Mouse (Mus musculus) intestine, postnatal 0 days (tissue): Measurements from ENCODE around the gene Bsdc1. TPM values are rescaled to one million over a fixed set of nuclear protein-coding genes. Genes with fewer than 3 reads are reported as not detected.

ENCODE experiments used
- ATAC-seq: fragments of 200-750 bp; cut with Nextera tagmentation; 2 replicates; pipeline ENCODE4 v1.8.0; 2017; ENCODE audit warnings: mild to moderate bottlenecking, moderate TSS enrichment, moderate library complexity
- H3K27ac ChIP-seq: fragments of 300-500 bp; sonication (generic); 2 replicates; pipeline ENCODE4 v1.5.1; 2014; ENCODE audit warnings: mild to moderate bottlenecking, low read depth, low read length, moderate library complexity
- H3K27me3 ChIP-seq: fragments of 300-500 bp; sonication (generic); replicated peaks from 2 replicates; pipeline ENCODE4 v1.6.1; 2014; ENCODE audit warnings: low read length, mixed read lengths; ENCODE audit not compliant: control insufficient read depth, insufficient read depth
- H3K36me3 ChIP-seq: fragments of 300-500 bp; sonication (generic); 2 replicates; pipeline ENCODE4 v1.6.1; 2014; ENCODE audit warnings: mild to moderate bottlenecking, moderate library complexity; ENCODE audit not compliant: control insufficient read depth, insufficient read depth
- H3K4me1 ChIP-seq: fragments of 300-500 bp; sonication (generic); replicated peaks from 2 replicates; pipeline ENCODE4 v1.6.1; 2014; ENCODE audit warnings: antibody characterized with exemption, low read length, mixed read lengths; ENCODE audit not compliant: control insufficient read depth, insufficient read depth
- H3K4me2 ChIP-seq: fragments of 300-500 bp; sonication (generic); replicated peaks from 2 replicates; pipeline ENCODE4 v1.6.1; 2014; ENCODE audit warnings: low read depth, mild to moderate bottlenecking, moderate library complexity
- H3K4me3 ChIP-seq: fragments of 300-500 bp; sonication (generic); 2 replicates; pipeline ENCODE4 v1.5.1; 2014; ENCODE audit warnings: low read depth, low read length
- H3K9ac ChIP-seq: fragments of 300-500 bp; sonication (generic); 2 replicates; pipeline ENCODE4 v1.6.1; 2014; ENCODE audit warnings: mild to moderate bottlenecking, low read depth, low read length
- H3K9me3 ChIP-seq: fragments of 300-500 bp; sonication (generic); 2 replicates; pipeline ENCODE4 v1.6.1; 2016; ENCODE audit warnings: mixed run types; ENCODE audit not compliant: control insufficient read depth
- CTCF ChIP-seq: sonication (generic); IDR thresholded peaks from 2 replicates; pipeline ENCODE4 v1.5.1; 2016; ENCODE audit warnings: low read depth, mild to moderate bottlenecking, control low read depth, antibody characterized with exemption, moderate library complexity
- WGBS: fragments of 180-500 bp; shearing (Covaris S2); extraction: QIAGEN DNeasy Blood & Tissue Kit; methylation state at CpG from one replicate; pipeline ENCODE4 v1.1.7; 2014; 5-methylcytosine and 5-hydroxymethylcytosine counted together
- polyA plus RNA-seq: library from polyadenylated mRNA; unstranded; fragments of >200 nt; fragmentation: Nextera tagmentation; extraction: Ambion mirVana; gene quantifications from 2 replicates; pipeline ENCODE4 v1.2.1, GENCODE M21; 2015

The Bsdc1 gene
- polyA plus RNA-seq, 1 experiment from 2014 or later = 23.6 TPM

DNA sequence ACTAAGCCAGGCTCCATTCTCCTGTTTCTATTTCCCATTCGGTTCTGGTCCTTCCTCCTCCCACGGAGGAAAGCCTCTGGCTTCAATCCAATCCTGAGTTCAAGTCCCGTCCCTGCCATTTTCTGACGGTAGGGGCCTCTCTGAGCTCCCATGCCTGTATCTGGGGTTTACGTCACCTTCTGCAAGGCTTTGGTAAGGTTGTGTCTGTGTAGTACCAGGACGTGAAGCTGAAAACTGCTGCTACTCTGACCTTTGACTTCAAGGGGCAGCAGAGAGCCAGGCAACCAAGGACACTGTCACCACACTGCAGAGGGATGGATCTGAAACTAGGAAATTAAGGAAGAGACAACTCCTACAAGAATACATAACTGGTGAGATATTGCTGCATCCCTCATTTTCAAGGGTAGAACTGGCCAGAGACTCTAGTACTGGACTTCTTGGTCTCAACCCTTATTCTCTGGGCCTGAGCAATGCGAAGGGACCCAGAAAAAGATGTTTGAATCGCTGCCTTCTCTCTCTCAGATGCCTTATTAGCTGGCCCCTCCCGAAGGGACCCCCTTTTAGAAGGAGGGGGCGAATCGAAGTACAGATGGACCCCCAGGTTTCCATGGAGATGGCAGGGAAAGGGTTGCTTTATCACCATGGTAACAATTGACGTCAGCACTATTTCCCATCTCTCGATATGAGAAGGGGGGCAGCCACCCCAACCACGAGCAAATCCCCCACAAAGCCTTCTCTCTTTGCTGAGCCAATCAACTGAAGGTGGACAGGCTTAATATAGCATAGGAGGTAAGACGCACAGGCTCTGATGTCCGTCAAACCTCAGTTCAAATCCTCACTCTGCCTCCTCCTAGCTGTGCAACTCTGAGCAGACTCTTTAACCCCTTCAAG is 34.5 kb downstream of the Bsdc1 start:
- Histone ChIP-seq H3K27me3 (peaks cover 9% of the 10 kb centered on the region), H3K9ac (no peak overlapping the region), H3K4me3 (no peak overlapping the region), H3K4me1 (peaks cover 8% of the 10 kb centered on the region), H3K27ac (peak overlapping the region; percentile 35; the same call in 1 of the 2 replicates), H3K9me3 (no peaks in the 10 kb centered on the region), H3K4me2 (no peak overlapping the region), H3K36me3 (no peaks in the 10 kb centered on the region)
- WGBS = 35% methylated on average over 16 of the region's 16 CpGs
- peak; percentile 63 for TF ChIP-seq CTCF
- ATAC-seq = no peak

DNA sequence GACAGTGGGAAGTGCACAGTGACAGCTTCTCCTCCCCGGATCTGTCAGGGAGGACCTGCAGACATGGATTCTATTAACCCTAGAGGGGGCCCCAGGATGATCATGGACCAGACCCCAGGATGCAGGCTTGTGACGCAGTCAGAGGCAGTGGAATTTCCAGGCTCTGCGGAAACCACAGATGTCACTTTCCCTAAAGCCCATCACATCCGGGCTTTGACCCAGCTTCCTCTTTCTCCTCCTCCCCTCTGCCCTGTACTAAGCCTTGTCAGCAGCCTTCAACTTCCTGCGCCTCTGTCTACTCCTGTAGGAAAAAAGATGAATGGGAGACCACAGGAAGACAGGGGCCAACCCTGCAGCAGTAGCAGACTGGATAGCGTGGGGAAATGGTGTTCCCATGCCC is 35.2 kb downstream of the Bsdc1 start:
- no peak overlapping the region for H3K4me3 ChIP-seq
- H3K4me2 ChIP-seq = no peak overlapping the region
- H3K9me3 ChIP-seq = no peaks in the 10 kb centered on the region
- no peak for ATAC-seq
- no peak overlapping the region for H3K9ac ChIP-seq
- H3K27ac ChIP-seq = no peak overlapping the region; the same call in 1 of the 2 replicates
- peaks cover 4% of the 10 kb centered on the region; the same call in 1 of the 2 replicates for H3K27me3 ChIP-seq
- peaks cover 3% of the 10 kb centered on the region for H3K4me1 ChIP-seq
- no peaks in the 10 kb centered on the region for H3K36me3 ChIP-seq
- WGBS = 40% methylated on average over 6 of the region's 6 CpGs
- no peak; the same call in 1 of the 2 replicates for TF ChIP-seq CTCF

DNA sequence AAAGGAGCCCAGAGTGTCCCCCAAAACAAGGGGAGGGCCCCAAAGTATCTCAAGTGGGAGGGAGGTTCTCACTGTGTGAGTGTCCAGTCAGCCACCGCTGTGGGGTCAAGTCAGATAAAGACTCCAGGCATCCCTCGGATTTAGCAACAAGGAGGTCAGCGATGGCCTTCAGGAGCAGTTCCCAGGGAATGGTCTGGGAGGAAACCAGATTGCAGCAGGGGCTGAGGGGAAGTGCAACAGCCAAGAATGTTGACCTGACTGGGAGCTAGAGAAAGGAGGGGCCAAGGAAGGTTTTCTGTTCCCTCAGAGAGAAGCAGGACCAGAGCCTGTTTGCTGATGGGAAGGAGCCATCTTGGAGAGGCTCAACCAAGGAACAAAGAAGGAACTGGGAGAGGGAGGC is 37.6 kb downstream of the Bsdc1 start:
- TF ChIP-seq CTCF = no peak
- no peak overlapping the region for H3K9ac ChIP-seq
- ATAC-seq = no peak
- H3K36me3 ChIP-seq = no peaks in the 10 kb centered on the region
- H3K27me3 ChIP-seq = no peaks in the 10 kb centered on the region
- H3K4me1 ChIP-seq = peaks cover 12% of the 10 kb centered on the region; the same call in 1 of the 2 replicates
- no peak overlapping the region for H3K27ac ChIP-seq
- no peaks in the 10 kb centered on the region for H3K9me3 ChIP-seq
- WGBS = 71% methylated on average over 3 of the region's 3 CpGs
- H3K4me2 ChIP-seq = no peak overlapping the region
- no peak overlapping the region for H3K4me3 ChIP-seq

DNA sequence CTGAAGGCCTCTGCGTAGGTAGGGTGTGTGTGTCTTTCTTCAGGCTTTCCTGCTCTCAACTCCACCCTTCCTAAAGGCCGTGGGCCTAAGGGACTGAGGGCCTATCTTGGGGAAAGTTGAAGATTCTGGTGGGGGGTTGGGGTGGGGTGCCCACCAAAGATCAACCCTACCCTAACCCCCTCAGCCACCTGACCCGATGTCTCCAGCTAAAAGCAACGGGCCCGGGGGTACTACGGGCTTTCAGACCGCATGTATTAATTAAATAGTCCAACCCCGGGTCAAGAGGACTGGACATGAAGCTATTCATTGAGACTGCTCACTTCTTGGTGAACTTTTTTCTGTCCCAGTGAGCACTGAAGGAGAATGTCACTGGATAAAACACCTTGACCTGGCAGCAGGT is 38.6 kb downstream of the Bsdc1 start:
- Histone ChIP-seq H3K27me3 (no peaks in the 10 kb centered on the region), H3K9ac (no peak overlapping the region; the same call in 1 of the 2 replicates), H3K4me1 (peaks cover 19% of the 10 kb centered on the region), H3K4me3 (peak overlapping the region; percentile 52), H3K36me3 (no peaks in the 10 kb centered on the region), H3K9me3 (no peaks in the 10 kb centered on the region), H3K4me2 (peak overlapping the region; percentile 81), H3K27ac (no peak overlapping the region; the same call in 1 of the 2 replicates)
- TF ChIP-seq CTCF = no peak
- 81% methylated on average over 8 of the region's 8 CpGs for WGBS
- no peak for ATAC-seq

DNA sequence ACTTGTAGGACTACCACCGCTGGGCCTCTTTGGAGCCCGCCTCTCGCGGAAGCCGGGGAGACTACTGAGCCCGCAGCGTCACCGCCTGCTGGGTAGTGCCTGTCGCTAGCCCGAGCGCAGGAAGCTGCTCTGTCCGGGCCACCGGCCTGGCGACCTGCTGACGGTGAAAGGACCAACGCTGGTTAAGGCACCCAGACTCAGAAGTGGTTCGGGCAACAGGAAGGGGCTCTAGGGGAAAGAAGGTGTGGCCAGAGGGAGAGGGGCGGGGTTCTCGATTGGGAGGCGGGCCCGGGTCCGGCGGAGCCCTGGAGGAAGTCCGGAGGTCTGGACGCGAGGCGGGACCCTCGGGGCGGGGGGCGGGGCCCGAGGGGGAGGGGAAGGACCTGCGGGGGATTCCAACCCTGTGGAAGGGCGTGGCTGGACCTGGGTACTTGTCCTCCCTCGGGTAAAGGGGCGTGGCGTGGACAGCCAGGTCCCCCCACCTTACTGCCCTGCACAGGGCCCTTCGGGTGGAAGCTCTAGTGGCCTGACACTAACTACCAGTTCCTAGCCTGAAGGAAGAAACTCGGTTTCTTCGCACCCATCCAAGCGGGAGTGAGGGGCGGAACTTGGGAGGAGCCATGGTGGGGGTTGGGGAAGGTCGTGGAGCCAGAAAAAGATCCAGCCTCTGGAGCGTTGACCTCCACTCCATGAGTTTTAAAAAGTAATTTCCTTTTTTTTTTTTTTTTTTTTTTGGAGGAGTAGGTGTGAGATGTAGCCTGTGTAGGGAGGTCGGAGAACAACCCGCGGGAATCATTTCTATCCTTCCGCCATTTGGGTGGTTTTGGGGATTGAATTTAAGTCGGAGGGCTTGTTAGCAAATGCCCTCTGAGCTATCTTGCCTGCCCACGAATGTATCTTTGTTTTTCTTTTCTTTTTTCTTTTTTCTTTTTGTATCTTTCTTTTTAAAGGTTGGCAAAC is 39.5 kb downstream of the Bsdc1 start:
- no peaks in the 10 kb centered on the region for H3K9me3 ChIP-seq
- peak overlapping the region; percentile 78 for H3K27ac ChIP-seq
- peak overlapping the region; percentile 40 for H3K9ac ChIP-seq
- H3K36me3 ChIP-seq = no peaks in the 10 kb centered on the region
- TF ChIP-seq CTCF = no peak; the same call in 1 of the 2 replicates
- peaks cover 19% of the 10 kb centered on the region for H3K4me1 ChIP-seq
- H3K27me3 ChIP-seq = no peaks in the 10 kb centered on the region
- H3K4me3 ChIP-seq = peak overlapping the region; percentile 52
- H3K4me2 ChIP-seq = peak overlapping the region; percentile 81
- 3% methylated on average over 49 of the region's 49 CpGs for WGBS
- peak; percentile 57 for ATAC-seq
